Mouse (Mus musculus) midbrain, embryonic 12.5 days (tissue): Measurements from ENCODE around the gene Plin1. TPM values are rescaled to one million over a fixed set of nuclear protein-coding genes. Genes with fewer than 3 reads are reported as not detected.
A peak's percentile ranks its signal among the peaks of the same experiment; 100 is the strongest.

ENCODE experiments used
- ATAC-seq: fragments of 200-750 bp; cut with Nextera tagmentation; 2 replicates; pipeline ENCODE4 v1.8.0; 2017; ENCODE audit warnings: low read depth, moderate TSS enrichment, moderate library complexity; ENCODE audit not compliant: low FRiP score
- H3K27ac ChIP-seq: fragments of 300-500 bp; sonication (generic); replicated peaks from 2 replicates; pipeline ENCODE4 v1.5.1; 2016; ENCODE audit warnings: mild to moderate bottlenecking
- H3K27me3 ChIP-seq: fragments of 300-500 bp; sonication (generic); 2 replicates; pipeline ENCODE4 v1.6.1; 2016; ENCODE audit warnings: mild to moderate bottlenecking
- H3K36me3 ChIP-seq: fragments of 300-500 bp; sonication (generic); 2 replicates; pipeline ENCODE4 v1.6.1; 2016
- H3K4me1 ChIP-seq: fragments of 300-500 bp; sonication (generic); 2 replicates; pipeline ENCODE4 v1.6.1; 2016
- H3K4me2 ChIP-seq: fragments of 300-500 bp; sonication (generic); replicated peaks from 2 replicates; pipeline ENCODE4 v1.6.1; 2016; ENCODE audit warnings: mild to moderate bottlenecking, moderate library complexity
- H3K4me3 ChIP-seq: fragments of 300-500 bp; sonication (generic); 2 replicates; pipeline ENCODE4 v1.5.1; 2016; ENCODE audit warnings: mild to moderate bottlenecking
- H3K9ac ChIP-seq: fragments of 300-500 bp; sonication (generic); replicated peaks from 2 replicates; pipeline ENCODE4 v1.6.1; 2016; ENCODE audit warnings: mild to moderate bottlenecking, moderate library complexity
- H3K9me3 ChIP-seq: fragments of 300-500 bp; sonication (generic); 2 replicates; pipeline ENCODE4 v1.6.1; 2016; ENCODE audit warnings: mild to moderate bottlenecking
- WGBS: fragments of 180-500 bp; shearing (Covaris S2); methylation state at CpG from one replicate; pipeline ENCODE4 v1.1.7; 2016; 5-methylcytosine and 5-hydroxymethylcytosine counted together
- polyA plus RNA-seq: library from polyadenylated mRNA; unstranded; fragments of >200 nt; fragmentation: Nextera tagmentation; extraction: Ambion mirVana; gene quantifications from 2 replicates; pipeline ENCODE4 v1.2.1, GENCODE M21; 2016

The Plin1 gene
- not detected in 2 replicates for polyA plus RNA-seq

- ATAC-seq = no peak
- WGBS = 58% methylated on average over 4 of the region's 4 CpGs
- Histone ChIP-seq H3K27me3 (peaks cover 20% of the 10 kb centered on the region), H3K27ac (no peak within 1 kb of the TSS), H3K4me1 (peaks cover 3% of the 10 kb centered on the region; the same call in 1 of the 2 replicates), H3K4me2 (no peak within 1 kb of the TSS), H3K9ac (no peak within 1 kb of the TSS), H3K4me3 (no peak within 1 kb of the TSS), H3K36me3 (peaks cover 7% of the 10 kb centered on the region; the same call in 1 of the 2 replicates), H3K9me3 (no peaks in the 10 kb centered on the region)
These were observed at the start of gene Plin1 for GRCm38 (mm10) chr7:79732622-79733021. TSS of gene Plin1 (minus strand) at chr7:79732903.

GRCm38 (mm10) chr7:79782516-79782855 lies 49.8 kb upstream of the Plin1 start:
- Histone ChIP-seq H3K9me3 (no peaks in the 10 kb centered on the region), H3K27ac (no peak overlapping the region), H3K4me3 (no peak overlapping the region), H3K27me3 (peaks cover 16% of the 10 kb centered on the region), H3K9ac (no peak overlapping the region), H3K4me1 (0 out of 2 replicates have a peak, but pooled peaks cover 8% of the 10 kb centered on the region), H3K36me3 (no peaks in the 10 kb centered on the region), H3K4me2 (no peak overlapping the region)
- WGBS = 71% methylated on average over 2 of the region's 2 CpGs
- no peak for ATAC-seq

- H3K9ac ChIP-seq = no peak overlapping the region
- no peak overlapping the region for H3K27ac ChIP-seq
- no peaks in the 10 kb centered on the region for H3K36me3 ChIP-seq
- peaks cover 15% of the 10 kb centered on the region for H3K27me3 ChIP-seq
- no peak overlapping the region for H3K4me2 ChIP-seq
- no peak overlapping the region for H3K4me3 ChIP-seq
- no peaks in the 10 kb centered on the region for H3K9me3 ChIP-seq
- 0 out of 2 replicates have a peak, but pooled peaks cover 8% of the 10 kb centered on the region for H3K4me1 ChIP-seq
- no peak for ATAC-seq
- WGBS = 81% methylated on average over 11 of the region's 11 CpGs
These were observed 49.3 kb upstream of the Plin1 start for GRCm38 (mm10) chr7:79781826-79782515.

GRCm38 (mm10) chr7:79780647-79781626 lies 48.2 kb upstream of the Plin1 start:
- H3K9ac ChIP-seq = no peak overlapping the region
- WGBS = 31% methylated on average over 16 of the region's 16 CpGs
- H3K9me3 ChIP-seq = no peaks in the 10 kb centered on the region
- no peak overlapping the region for H3K27ac ChIP-seq
- H3K4me1 ChIP-seq = 0 out of 2 replicates have a peak, but pooled peaks cover 7% of the 10 kb centered on the region
- H3K27me3 ChIP-seq = peaks cover 9% of the 10 kb centered on the region; the same call in 1 of the 2 replicates
- no peak overlapping the region for H3K4me3 ChIP-seq
- peak; percentile 19; the same call in 1 of the 2 replicates for ATAC-seq
- no peaks in the 10 kb centered on the region for H3K36me3 ChIP-seq
- peak overlapping the region; percentile 30 for H3K4me2 ChIP-seq

- no peak for ATAC-seq
- Histone ChIP-seq H3K9ac (no peak overlapping the region), H3K4me3 (no peak overlapping the region), H3K27me3 (no peaks in the 10 kb centered on the region), H3K4me1 (no peaks in the 10 kb centered on the region), H3K9me3 (no peaks in the 10 kb centered on the region), H3K4me2 (no peak overlapping the region), H3K27ac (no peak overlapping the region), H3K36me3 (no peaks in the 10 kb centered on the region)
- 43% methylated on average over 15 of the region's 15 CpGs for WGBS
These were observed 39.1 kb upstream of the Plin1 start for GRCm38 (mm10) chr7:79771561-79772512.

- H3K27ac ChIP-seq = no peak overlapping the region
- no peak overlapping the region for H3K4me3 ChIP-seq
- no peaks in the 10 kb centered on the region for H3K9me3 ChIP-seq
- H3K4me1 ChIP-seq = no peaks in the 10 kb centered on the region
- no peaks in the 10 kb centered on the region for H3K27me3 ChIP-seq
- H3K9ac ChIP-seq = no peak overlapping the region
- H3K4me2 ChIP-seq = no peak overlapping the region
- H3K36me3 ChIP-seq = no peaks in the 10 kb centered on the region
- no peak for ATAC-seq
- 85% methylated on average over 3 of the region's 3 CpGs for WGBS
These were observed 37.0 kb upstream of the Plin1 start for GRCm38 (mm10) chr7:79769664-79770063.

GRCm38 (mm10) chr7:79765991-79766390 lies 33.3 kb upstream of the Plin1 start:
- H3K4me1 ChIP-seq = no peaks in the 10 kb centered on the region
- H3K9ac ChIP-seq = no peak overlapping the region
- no peak overlapping the region for H3K4me3 ChIP-seq
- no peak for ATAC-seq
- no peak overlapping the region for H3K4me2 ChIP-seq
- WGBS = 31% methylated on average over 1 of the region's 1 CpGs
- no peak overlapping the region for H3K27ac ChIP-seq
- H3K36me3 ChIP-seq = no peaks in the 10 kb centered on the region
- H3K9me3 ChIP-seq = no peaks in the 10 kb centered on the region
- H3K27me3 ChIP-seq = no peaks in the 10 kb centered on the region

- H3K4me1 ChIP-seq = no peaks in the 10 kb centered on the region
- WGBS = 82% methylated on average over 8 of the region's 8 CpGs
- H3K27ac ChIP-seq = no peak overlapping the region
- H3K4me3 ChIP-seq = no peak overlapping the region
- no peaks in the 10 kb centered on the region for H3K9me3 ChIP-seq
- H3K36me3 ChIP-seq = no peaks in the 10 kb centered on the region
- ATAC-seq = no peak
- H3K27me3 ChIP-seq = no peaks in the 10 kb centered on the region
- H3K9ac ChIP-seq = no peak overlapping the region
- H3K4me2 ChIP-seq = no peak overlapping the region
These were observed 29.4 kb upstream of the Plin1 start for GRCm38 (mm10) chr7:79762106-79762505.

- Histone ChIP-seq H3K27ac (no peak overlapping the region), H3K27me3 (no peaks in the 10 kb centered on the region), H3K4me3 (no peak overlapping the region), H3K36me3 (no peaks in the 10 kb centered on the region), H3K9ac (no peak overlapping the region), H3K4me1 (no peaks in the 10 kb centered on the region), H3K4me2 (no peak overlapping the region), H3K9me3 (no peaks in the 10 kb centered on the region)
- 86% methylated on average over 5 of the region's 5 CpGs for WGBS
- no peak for ATAC-seq
These were observed 28.6 kb upstream of the Plin1 start for GRCm38 (mm10) chr7:79761124-79761876.

- no peaks in the 10 kb centered on the region for H3K9me3 ChIP-seq
- no peaks in the 10 kb centered on the region for H3K4me1 ChIP-seq
- no peak overlapping the region for H3K4me3 ChIP-seq
- ATAC-seq = no peak
- no peak overlapping the region for H3K4me2 ChIP-seq
- no peaks in the 10 kb centered on the region for H3K36me3 ChIP-seq
- H3K27me3 ChIP-seq = no peaks in the 10 kb centered on the region
- no peak overlapping the region for H3K27ac ChIP-seq
- no peak overlapping the region for H3K9ac ChIP-seq
These were observed 27.1 kb upstream of the Plin1 start for GRCm38 (mm10) chr7:79759766-79760165.

- Histone ChIP-seq H3K36me3 (no peaks in the 10 kb centered on the region), H3K27ac (no peak overlapping the region), H3K4me2 (no peak overlapping the region), H3K4me3 (no peak overlapping the region), H3K4me1 (no peaks in the 10 kb centered on the region), H3K9ac (no peak overlapping the region), H3K9me3 (no peaks in the 10 kb centered on the region), H3K27me3 (no peaks in the 10 kb centered on the region)
- WGBS = 83% methylated on average over 6 of the region's 6 CpGs
- ATAC-seq = no peak
These were observed 25.5 kb upstream of the Plin1 start for GRCm38 (mm10) chr7:79758176-79758575.
